Mouse (Mus musculus) forebrain, embryonic 14.5 days (tissue): ENCODE data around the gene Rbfox2. TPM values are rescaled to one million over a fixed set of nuclear protein-coding genes. Genes with fewer than 3 reads are reported as not detected.
"Not testable (repeated sequence)": the region's sequence is repeated elsewhere in the genome, so short reads cannot be mapped to it uniquely, and the experiment has no call there.

ENCODE experiments used
- ATAC-seq: fragments of 200-750 bp; cut with Nextera tagmentation; 2 replicates; pipeline ENCODE4 v1.8.0; 2017; ENCODE audit warnings: mild to moderate bottlenecking, moderate library complexity
- DNase-seq: peaks from one replicate; pipeline ENCODE4 v3.0.0-alpha.2; 2015; ENCODE audit warnings: low spot score
- H3K27ac ChIP-seq: fragments of 300-500 bp; sonication (generic); 2 replicates; pipeline ENCODE4 v1.5.1; 2014; ENCODE audit warnings: low read depth, mild to moderate bottlenecking, control low read depth, low read length, moderate library complexity
- H3K27me3 ChIP-seq: fragments of 300-500 bp; sonication (generic); replicated peaks from 2 replicates; pipeline ENCODE4 v1.6.1; 2014; ENCODE audit warnings: low read length, control low read depth, mixed read lengths; ENCODE audit not compliant: control insufficient read depth, insufficient read depth
- H3K36me3 ChIP-seq: fragments of 300-500 bp; sonication (generic); 2 replicates; pipeline ENCODE4 v1.6.1; 2014; ENCODE audit warnings: low read length, control low read depth; ENCODE audit not compliant: control insufficient read depth, insufficient read depth
- H3K4me1 ChIP-seq: fragments of 300-500 bp; sonication (generic); 2 replicates; pipeline ENCODE4 v1.6.1; 2014; ENCODE audit warnings: antibody characterized with exemption, low read length, control low read depth; ENCODE audit not compliant: control insufficient read depth, insufficient read depth
- H3K4me2 ChIP-seq: fragments of 300-500 bp; sonication (generic); 2 replicates; pipeline ENCODE4 v1.6.1; 2014; ENCODE audit warnings: mild to moderate bottlenecking, control low read depth, low read length
- H3K4me3 ChIP-seq: fragments of 300-500 bp; sonication (generic); 2 replicates; pipeline ENCODE4 v1.5.1; 2014; ENCODE audit warnings: low read depth, low read length, control low read depth
- H3K9ac ChIP-seq: fragments of 300-500 bp; sonication (generic); 2 replicates; pipeline ENCODE4 v1.6.1; 2014; ENCODE audit warnings: mild to moderate bottlenecking, low read length, control low read depth, moderate library complexity
- H3K9me3 ChIP-seq: fragments of 300-500 bp; sonication (generic); replicated peaks from 2 replicates; pipeline ENCODE4 v1.6.1; 2016; ENCODE audit warnings: low read length, control low read depth, mixed read lengths; ENCODE audit not compliant: control insufficient read depth
- WGBS: fragments of 180-500 bp; shearing (Covaris S2); extraction: QIAGEN DNeasy Blood & Tissue Kit; methylation state at CpG from one replicate; pipeline ENCODE4 v1.1.7; 2014; 5-methylcytosine and 5-hydroxymethylcytosine counted together
- polyA plus RNA-seq: library from polyadenylated mRNA; unstranded; fragments of >200 nt; fragmentation: Nextera tagmentation; extraction: Ambion mirVana; gene quantifications from 2 replicates; pipeline ENCODE4 v1.2.1, GENCODE M21; 2014

The Rbfox2 gene
- polyA plus RNA-seq, 1 experiment from 2014 or later: 186 TPM

DNA sequence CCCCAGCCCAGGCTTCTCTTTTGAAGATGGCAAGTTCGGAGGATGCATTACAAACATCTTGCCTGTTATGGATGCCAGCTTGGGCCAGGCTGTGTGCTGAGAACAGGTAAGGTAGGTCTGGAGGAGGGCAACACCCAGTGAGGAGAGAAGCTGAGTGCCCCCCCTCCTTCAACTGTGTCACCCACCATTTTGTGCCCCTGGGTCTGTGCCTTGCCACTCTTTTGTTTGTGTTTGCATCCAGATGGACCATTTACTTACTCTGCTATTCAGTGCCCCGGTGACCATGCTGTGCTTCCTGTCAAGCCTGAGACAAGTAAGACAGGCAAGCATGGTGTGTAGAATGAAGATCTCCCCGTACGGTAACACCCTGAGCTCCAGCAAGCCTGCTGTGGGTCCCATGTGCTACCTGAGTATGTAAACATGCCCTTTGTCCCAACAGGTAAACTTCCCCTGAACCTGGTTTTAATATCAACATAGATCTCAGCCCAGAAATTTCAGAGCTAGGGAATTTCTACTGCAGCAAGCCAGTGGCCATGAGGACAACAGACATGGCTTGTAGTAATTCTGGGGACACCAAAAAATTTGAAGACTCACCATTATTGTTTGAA lies 234.1 kb downstream of the Rbfox2 start:
- Histone ChIP-seq H3K9me3 (no peaks in the 10 kb centered on the region), H3K4me1 (no peaks in the 10 kb centered on the region), H3K9ac (no peak overlapping the region), H3K36me3 (peaks cover 14% of the 10 kb centered on the region), H3K27me3 (no peaks in the 10 kb centered on the region), H3K4me2 (no peak overlapping the region), H3K4me3 (no peak overlapping the region), H3K27ac (no peak overlapping the region)
- DNase-seq (no peak), ATAC-seq (no peak)
- WGBS: 55% methylated on average over 4 of the region's 4 CpGs

- peak overlapping the region; percentile 18; the same call in 1 of the 2 replicates for H3K4me2 ChIP-seq
- DNase-seq: peak; percentile 49
- no peak overlapping the region for H3K9ac ChIP-seq
- 23% methylated on average over 10 of the region's 10 CpGs for WGBS
- peaks cover 3% of the 10 kb centered on the region for H3K36me3 ChIP-seq
- H3K4me1 ChIP-seq: no peaks in the 10 kb centered on the region
- H3K9me3 ChIP-seq: no peaks in the 10 kb centered on the region
- ATAC-seq: peak; percentile 61; the same call in 1 of the 2 replicates
- no peak overlapping the region for H3K27ac ChIP-seq
- H3K4me3 ChIP-seq: no peak overlapping the region
- no peaks in the 10 kb centered on the region for H3K27me3 ChIP-seq
Measured at GRCm38 (mm10) chr15:77071501-77071900, 235.3 kb downstream of the Rbfox2 start.

DNA sequence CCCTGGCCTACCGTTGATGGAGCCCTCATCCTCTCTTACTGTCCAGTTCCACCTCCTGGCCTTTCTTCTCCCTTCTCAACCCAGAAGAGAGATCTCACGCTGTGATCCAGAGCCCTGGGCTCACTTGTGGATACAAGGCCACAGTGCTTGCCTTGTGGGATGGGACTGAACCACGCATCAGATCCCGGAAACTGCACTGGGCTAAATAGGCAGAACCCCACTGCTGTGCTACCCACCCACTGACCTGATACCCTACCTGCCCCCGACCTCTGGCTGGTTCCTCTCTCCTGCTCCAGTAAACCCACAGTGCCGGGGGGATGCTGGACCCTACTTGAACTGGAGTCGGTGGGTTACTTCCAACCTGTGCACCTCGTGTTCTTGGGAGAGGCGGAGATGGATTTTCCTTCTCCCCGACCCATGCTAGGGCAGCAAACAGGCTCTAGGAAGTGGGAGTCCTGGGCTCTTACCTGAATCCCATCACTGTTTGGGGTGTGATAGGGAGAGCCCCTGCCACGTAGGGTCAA lies 236.0 kb downstream of the Rbfox2 start:
- H3K9ac ChIP-seq: no peak overlapping the region
- H3K4me2 ChIP-seq: no peak overlapping the region
- no peaks in the 10 kb centered on the region for H3K36me3 ChIP-seq
- DNase-seq (no peak), ATAC-seq (no peak)
- 87% methylated on average over 11 of the region's 11 CpGs for WGBS
- H3K4me3 ChIP-seq: no peak overlapping the region
- H3K27ac ChIP-seq: no peak overlapping the region
- H3K9me3 ChIP-seq: no peaks in the 10 kb centered on the region
- H3K27me3 ChIP-seq: no peaks in the 10 kb centered on the region
- H3K4me1 ChIP-seq: no peaks in the 10 kb centered on the region

GRCm38 (mm10) chr15:77069019-77069418 lies 237.8 kb downstream of the Rbfox2 start:
- WGBS: 91% methylated on average over 3 of the region's 3 CpGs
- Histone ChIP-seq H3K27me3 (no peaks in the 10 kb centered on the region), H3K9me3 (no peaks in the 10 kb centered on the region), H3K27ac (no peak overlapping the region), H3K4me1 (no peaks in the 10 kb centered on the region), H3K4me3 (no peak overlapping the region), H3K36me3 (no peaks in the 10 kb centered on the region), H3K9ac (no peak overlapping the region), H3K4me2 (no peak overlapping the region)
- DNase-seq (no peak), ATAC-seq (no peak)

DNA sequence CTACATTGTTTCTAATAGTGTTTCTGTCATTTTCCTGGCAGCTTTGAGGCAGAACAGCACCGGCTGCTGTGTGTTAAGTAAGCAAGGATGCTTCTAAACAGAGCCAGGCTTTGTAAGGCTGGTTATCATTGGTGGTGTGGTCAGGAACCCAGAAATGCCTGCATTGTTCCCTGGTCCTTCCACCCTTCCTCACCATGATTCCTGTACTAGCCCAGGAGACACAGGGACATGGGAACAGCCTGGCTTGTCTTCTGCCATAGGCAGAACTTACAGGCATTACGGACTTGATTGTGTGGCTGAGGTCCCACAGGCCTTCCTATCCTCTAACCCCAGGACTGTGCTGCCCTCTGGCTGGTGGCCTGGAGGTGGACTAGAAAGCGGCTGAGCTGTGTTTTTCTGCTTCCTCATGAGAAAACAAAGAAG lies 238.4 kb downstream of the Rbfox2 start:
- DNase-seq: no peak
- no peak overlapping the region for H3K27ac ChIP-seq
- ATAC-seq: no peak

DNA sequence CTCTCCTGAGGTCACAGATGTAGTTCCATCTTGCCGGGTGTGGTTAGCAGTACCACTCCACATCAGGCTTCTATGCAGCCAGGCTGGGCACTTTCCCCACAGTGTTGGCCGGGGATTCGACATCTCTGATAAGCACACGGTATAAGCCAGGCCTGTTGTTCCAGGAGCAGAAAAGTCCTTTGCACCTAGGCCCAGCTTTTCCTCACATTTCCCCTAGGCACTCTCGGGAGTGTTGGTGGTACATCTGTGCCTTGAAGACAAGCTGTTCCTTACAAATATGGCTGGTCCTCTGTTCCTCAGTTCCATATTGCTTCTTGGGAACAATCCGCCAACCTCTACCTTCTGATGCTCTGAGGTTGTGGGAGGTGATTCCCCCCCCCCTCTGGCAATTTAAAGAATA lies 240.6 kb downstream of the Rbfox2 start:
- Histone ChIP-seq H3K4me2 (no peak overlapping the region), H3K27ac (no peak overlapping the region), H3K4me3 (no peak overlapping the region), H3K27me3 (no peaks in the 10 kb centered on the region), H3K4me1 (no peaks in the 10 kb centered on the region), H3K36me3 (no peaks in the 10 kb centered on the region), H3K9me3 (no peaks in the 10 kb centered on the region), H3K9ac (no peak overlapping the region)
- ATAC-seq (no peak), DNase-seq (no peak)
- WGBS: 79% methylated on average over 6 of the region's 6 CpGs

More for the DNA sequence above, 238.4 kb downstream of the Rbfox2 start:
- 73% methylated on average over 3 of the region's 3 CpGs for WGBS
- no peak overlapping the region for H3K4me2 ChIP-seq
- H3K9me3 ChIP-seq: no peaks in the 10 kb centered on the region
- no peaks in the 10 kb centered on the region for H3K4me1 ChIP-seq
- H3K4me3 ChIP-seq: no peak overlapping the region
- no peaks in the 10 kb centered on the region for H3K36me3 ChIP-seq
- no peaks in the 10 kb centered on the region for H3K27me3 ChIP-seq
- no peak overlapping the region for H3K9ac ChIP-seq

- Histone ChIP-seq H3K9me3 (no peaks in the 10 kb centered on the region), H3K27ac (no peak overlapping the region), H3K27me3 (no peaks in the 10 kb centered on the region), H3K4me3 (no peak overlapping the region), H3K36me3 (no peaks in the 10 kb centered on the region), H3K4me1 (no peaks in the 10 kb centered on the region), H3K4me2 (no peak overlapping the region), H3K9ac (no peak overlapping the region)
- 87% methylated on average over 6 of the region's 6 CpGs for WGBS
- ATAC-seq: no peak
- no peak for DNase-seq
Measured at GRCm38 (mm10) chr15:77065259-77065852, 241.4 kb downstream of the Rbfox2 start.

- DNase-seq (no peak), ATAC-seq (no peak)
- Histone ChIP-seq H3K4me3 (no peak overlapping the region), H3K36me3 (no peaks in the 10 kb centered on the region), H3K27ac (no peak overlapping the region), H3K4me1 (no peaks in the 10 kb centered on the region), H3K9me3 (no peaks in the 10 kb centered on the region), H3K4me2 (no peak overlapping the region), H3K27me3 (no peaks in the 10 kb centered on the region), H3K9ac (no peak overlapping the region)
Measured at GRCm38 (mm10) chr15:77062746-77063145, 244.1 kb downstream of the Rbfox2 start.

- not testable (repeated sequence) for H3K9me3 ChIP-seq, ATAC-seq, H3K4me2 ChIP-seq, H3K27me3 ChIP-seq, DNase-seq, H3K36me3 ChIP-seq, H3K27ac ChIP-seq, H3K9ac ChIP-seq, H3K4me3 ChIP-seq, H3K4me1 ChIP-seq
- WGBS: 94% methylated on average over 4 of the region's 4 CpGs
Measured at GRCm38 (mm10) chr15:77059416-77059815, 247.4 kb downstream of the Rbfox2 start.
